Mouse (Mus musculus) inflammation-experienced regulatory T-cells, adult 6 months (primary cell): ENCODE results near the gene Dnal4. TPM values are rescaled to one million over a fixed set of nuclear protein-coding genes. Genes with fewer than 3 reads are reported as not detected.

Experiments
- ATAC-seq: one replicate; pipeline ENCODE4 v1.8.0; 2017
- polyA plus RNA-seq, 3 experiments: library from polyadenylated mRNA; unstranded; fragments of 100-300 nt; shearing (Covaris generic); gene quantifications; one replicate each; pipeline ENCODE4 v1.2.1; 2017

Dnal4 gene
- polyA plus RNA-seq, 3 experiments from 2014 or later = 6.5 to 9.4 (median 8.6) TPM

DNA sequence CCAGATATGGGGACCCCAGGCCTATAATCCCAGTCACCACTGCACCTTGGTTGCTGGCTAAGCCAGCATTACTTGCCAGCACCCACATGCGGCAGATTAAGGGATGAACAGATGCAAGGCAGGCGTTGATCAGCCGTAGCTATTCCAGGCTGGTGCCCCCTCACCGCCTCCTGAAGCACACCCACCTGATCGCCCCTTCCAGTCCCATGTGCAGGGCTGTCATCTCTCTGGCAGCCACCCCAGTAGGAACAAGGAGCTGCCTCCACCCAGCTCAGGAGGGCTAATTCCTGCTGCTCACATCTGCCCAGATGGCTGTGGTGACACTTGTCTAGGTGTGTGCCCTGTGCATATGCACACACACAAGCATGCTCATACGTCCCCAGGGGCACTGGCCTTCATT, 16.7 kb downstream of the Dnal4 start:
- ATAC-seq = no peak

DNA sequence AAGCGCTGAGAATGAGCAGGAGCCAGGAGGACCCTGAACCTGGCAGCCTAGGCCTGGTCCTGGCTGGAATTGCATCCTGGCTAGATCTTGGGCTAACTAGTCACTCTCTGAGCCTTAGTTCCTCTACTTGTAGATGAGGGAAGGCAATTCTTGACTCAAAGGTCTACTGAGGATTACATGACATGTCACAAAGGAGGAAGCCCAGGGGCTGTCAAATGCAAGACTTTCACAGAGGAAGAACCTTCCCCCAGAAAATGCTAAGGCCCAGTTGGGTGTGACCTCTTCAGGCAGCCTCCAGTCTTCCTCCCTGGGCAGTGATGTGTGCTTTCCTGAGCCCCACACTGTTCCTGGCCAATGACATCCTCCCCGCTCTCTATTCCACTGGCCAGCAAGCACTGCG, 20.5 kb downstream of the Dnal4 start:
- ATAC-seq = no peak

DNA sequence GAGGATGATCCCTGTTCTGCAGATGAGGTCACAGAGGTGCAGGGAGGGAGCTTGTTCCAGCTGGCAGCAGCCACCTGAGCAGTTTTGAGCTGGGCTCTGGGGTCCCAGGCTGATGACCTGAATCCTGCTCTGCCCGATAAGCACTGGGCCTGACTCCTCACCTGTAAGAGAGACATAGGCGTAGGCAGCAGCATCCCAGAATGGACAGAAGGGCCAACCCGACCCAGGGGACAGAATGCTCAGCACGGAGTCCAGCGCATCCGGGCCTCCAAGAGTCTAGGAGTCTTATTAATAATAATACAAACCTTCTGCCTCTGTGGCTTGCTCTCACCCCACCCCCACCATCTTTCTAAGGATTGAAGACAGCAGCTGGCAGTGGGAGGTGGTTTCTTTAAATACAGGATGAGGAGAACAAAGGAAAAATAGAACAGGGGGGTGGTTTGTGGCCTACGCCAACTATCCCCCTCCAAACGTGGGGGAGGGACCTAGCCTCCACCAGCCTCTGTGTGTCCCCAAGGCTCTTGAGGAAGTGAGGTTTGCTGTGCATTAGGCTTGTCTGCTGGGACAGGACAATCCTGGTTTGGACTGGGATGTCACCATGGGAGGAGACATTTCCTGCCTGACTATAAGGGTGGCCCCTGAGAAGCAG, 21.5 kb downstream of the Dnal4 start:
- no peak for ATAC-seq

DNA sequence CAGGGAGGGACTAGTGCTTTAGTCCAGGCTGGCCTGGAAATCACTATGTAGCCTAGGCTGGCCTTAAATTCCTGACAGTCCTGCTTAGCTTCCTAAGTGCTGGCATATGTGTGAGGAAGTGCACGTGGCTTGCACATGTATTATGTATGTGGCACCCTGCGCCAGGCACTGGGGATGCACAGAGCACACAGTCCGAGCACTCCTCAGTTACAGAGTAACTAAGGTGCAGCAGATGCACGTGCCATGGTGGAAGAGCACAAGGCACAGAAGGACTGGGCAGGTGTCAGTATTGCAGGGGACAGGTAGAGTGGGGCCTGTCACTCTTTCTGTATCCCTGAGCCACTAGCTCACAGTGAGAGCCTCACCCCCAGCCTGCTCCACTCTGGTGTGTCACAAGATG, 22.5 kb downstream of the Dnal4 start:
- ATAC-seq = no peak

- ATAC-seq = no peak
Measured at GRCm38 (mm10) chr15:79753873-79754272, 23.8 kb downstream of the Dnal4 start.

- no peak for ATAC-seq
Measured at GRCm38 (mm10) chr15:79753420-79753752, 24.3 kb downstream of the Dnal4 start.

DNA sequence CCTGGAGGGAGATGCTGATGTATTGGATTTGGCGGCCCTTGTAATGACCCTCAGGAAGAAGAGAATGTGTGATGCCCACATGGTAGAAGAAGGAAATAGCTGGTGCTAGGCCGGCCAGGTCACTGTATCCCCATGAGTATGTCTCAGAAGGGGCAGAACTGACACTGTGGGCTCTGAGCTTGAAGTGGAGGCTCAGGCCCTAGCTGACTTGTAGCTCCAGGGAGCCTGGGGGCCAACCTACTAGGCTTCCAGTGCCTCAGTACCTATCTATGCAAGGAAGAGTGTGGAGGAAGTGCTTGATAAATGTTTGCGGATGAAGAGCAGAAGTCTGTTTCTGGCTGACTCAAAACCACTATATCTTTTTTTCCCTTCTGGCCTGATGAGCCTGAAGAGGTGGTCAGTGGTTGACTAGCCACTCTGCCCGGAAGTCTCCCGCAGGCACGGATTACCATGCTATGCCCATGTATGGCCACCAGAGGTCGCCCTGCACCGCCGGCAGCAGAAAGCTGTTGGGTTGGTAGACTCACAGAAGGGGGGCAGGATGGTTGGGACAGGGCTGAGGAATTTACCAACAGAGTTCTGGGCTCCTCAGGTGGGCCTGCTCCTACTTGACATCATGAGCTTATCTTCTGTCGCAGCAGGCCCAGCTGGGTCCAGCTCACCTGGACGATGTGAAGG, 24.8 kb downstream of the Dnal4 start:
- peak; percentile 73 for ATAC-seq

GRCm38 (mm10) chr15:79751772-79752171, 25.9 kb downstream of the Dnal4 start:
- no peak for ATAC-seq

DNA sequence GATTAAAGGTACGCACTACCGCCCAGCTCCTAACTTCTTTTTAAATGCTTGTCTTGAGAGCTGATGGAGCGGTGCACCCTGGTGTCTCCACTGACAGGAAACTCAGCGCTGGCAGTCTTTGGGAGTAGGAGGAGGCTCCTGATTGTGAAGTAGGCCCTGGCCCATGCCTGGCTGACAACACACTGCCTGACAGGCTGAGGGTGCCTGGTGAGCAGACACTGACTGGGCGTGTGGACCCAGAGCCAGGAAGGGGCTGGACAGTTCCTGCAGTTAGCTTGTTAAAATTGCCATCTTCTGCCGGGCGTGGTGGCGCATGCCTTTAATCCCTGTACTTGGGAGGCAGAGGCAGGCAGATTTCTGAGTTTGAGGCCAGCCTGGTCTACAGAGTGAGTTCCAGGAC, 27.4 kb downstream of the Dnal4 start:
- ATAC-seq = no peak

DNA sequence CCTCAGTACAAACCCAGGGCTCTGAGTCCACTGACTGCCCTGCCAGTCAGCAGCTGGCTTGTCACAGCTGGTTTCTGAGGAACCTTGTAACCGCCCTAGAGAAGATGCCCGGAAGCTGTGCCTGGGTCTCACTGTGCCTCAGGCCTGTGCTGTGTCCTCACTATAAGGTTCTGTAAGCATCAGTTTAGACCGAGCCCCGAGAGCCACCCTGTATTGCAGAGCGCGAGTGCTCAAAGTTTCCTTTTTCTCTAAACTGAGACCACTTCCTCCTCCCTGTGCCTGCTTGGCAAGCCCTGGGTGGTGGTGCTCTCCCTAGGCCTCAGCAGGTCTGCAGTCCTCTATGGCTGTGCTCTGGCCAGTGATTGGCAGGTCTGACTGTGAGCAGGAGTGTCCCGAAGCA, 28.5 kb downstream of the Dnal4 start:
- no peak for ATAC-seq

DNA sequence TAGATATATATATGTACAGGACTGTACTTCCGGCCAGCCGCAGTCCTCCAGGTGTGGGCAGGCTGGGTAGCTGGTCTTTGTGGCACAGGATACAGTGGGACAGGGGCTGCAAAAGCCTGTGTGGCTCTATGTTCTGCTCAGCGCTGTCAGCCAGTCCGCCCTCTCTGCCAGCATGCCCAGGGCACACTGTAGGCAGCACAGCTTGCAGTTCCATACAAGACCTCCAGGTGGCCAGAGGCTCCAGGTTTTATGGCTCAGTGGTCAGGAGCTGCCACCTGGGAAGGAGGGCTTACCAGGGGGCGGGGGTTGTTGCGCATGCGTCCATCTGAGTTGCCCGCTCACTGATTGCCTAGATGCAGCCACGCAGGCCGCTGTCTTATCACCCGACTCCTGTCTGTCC, 29.7 kb downstream of the Dnal4 start:
- no peak for ATAC-seq

GRCm38 (mm10) chr15:79745883-79746282, 31.8 kb downstream of the Dnal4 start:
- no peak for ATAC-seq

- ATAC-seq = no peak
Measured at GRCm38 (mm10) chr15:79745312-79745711, 32.3 kb downstream of the Dnal4 start.

GRCm38 (mm10) chr15:79744742-79745141, 32.9 kb downstream of the Dnal4 start:
- ATAC-seq = no peak

DNA sequence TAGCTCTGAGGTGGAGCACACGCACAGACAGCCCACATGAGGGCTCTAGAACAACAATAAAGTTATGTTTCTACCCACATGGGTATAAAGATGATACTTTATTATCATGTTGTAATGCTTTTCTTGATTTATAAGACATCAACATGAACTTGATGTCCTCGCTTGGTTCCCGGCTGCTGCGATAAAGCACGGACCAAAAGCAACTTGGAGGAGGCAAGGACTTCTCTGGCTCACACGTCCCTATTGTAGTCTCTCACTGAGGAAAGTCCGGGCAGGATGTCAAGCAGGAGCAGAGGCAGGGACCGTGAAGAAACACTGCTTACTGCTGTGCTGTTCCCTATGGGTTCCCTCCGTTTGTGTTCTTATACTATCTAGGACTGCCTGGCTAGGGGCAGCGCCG, 33.6 kb downstream of the Dnal4 start:
- no peak for ATAC-seq

GRCm38 (mm10) chr15:79742706-79743023, 35.0 kb downstream of the Dnal4 start:
- ATAC-seq = no peak

DNA sequence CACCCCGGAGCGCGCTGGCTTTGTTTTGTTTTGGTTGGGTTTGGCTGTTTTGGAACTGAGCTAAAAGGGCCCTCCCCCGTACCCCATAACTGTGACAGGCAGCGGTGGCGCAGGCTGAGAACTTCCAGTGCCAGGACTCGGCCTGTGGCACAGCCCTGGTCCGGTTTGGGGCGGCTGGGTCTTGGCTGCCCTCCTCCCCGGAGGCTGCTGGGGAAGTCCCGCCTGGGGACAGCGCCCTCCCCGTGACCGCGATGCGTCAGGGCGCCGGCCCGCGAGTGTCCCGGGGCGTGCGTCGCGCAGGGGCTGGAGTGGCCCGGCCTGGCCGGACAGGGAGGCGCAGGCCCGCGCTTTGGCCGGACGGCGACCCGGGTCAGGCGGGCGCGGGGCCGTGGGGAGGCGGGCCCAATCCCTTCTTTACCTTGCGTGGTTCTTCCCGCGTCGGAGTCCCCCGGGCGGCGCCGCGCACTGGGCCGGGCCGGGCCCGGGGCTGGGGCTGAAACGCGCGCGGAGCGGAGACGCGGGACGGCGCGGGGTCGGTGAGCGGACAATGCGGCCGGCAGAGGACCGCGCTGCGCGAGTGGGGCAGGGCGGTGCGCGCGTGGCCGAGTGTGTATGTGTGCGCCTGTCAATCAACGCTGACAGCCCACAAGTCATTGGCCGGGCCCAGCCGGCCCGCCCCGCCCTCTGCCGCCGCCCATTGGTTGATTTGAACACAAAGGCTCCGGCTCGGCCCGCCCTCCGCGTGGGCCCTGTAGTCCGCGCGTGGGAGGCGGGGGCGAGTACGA, 35.5 kb downstream of the Dnal4 start, which contains the start of gene Sun2:
TSS of gene Sun2 (minus strand) at position 616 of the 785 bp plus-strand sequence.
- peak; percentile 61 for ATAC-seq

DNA sequence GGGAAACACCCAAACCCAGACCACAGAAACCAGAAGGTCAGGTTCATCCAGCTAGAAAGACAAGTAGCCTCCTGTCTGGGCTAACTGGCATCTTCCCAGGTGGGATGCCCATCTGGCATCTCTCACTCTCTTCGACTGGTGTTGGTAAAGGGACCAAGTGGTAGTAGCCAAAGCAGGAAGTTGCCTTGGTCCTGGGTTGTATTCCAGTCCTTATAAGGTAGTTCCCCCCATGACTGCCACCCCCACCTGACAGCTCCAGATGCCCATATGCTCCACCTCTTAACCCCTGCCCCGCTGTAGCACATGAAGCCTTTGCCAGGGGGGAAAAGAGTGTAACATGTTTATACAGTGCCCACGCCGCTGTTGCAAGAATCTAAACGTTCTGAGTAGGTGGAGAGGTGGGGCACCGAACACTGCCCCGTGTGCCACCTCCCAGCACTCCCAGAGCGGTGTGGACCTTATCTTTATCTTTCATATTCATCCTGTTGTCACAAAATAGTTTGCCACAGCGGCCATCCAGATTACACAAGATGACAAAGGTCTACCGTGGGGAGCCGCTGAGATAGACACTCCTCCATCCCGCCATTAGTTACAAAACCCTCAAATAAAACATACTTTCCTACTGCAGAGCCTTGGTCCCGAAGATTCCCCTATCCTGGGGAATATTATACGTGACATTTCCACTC, 36.3 kb downstream of the Dnal4 start:
- peak; percentile 58 for ATAC-seq

GRCm38 (mm10) chr15:79740739-79741138, 36.9 kb downstream of the Dnal4 start:
- no peak for ATAC-seq

DNA sequence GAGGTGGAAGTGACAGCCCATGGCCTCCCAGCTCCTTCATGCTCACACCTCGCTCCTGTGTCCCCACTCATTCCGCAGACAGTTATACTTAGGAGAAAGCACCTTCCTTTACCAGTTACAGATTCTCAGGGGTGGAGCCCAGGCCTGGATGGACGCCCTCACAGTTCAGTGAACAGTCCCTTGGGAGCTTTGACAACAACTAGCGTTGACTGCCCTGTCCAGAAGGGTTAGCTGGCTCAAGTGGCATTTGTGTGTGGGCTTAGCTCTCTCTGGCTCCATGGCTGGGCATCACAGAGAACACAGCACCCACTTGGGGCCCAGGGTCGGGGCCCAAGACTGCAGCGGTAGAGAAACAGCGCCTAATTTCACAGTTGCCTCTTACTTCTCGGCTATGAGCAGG, 43.3 kb downstream of the Dnal4 start:
- no peak for ATAC-seq

DNA sequence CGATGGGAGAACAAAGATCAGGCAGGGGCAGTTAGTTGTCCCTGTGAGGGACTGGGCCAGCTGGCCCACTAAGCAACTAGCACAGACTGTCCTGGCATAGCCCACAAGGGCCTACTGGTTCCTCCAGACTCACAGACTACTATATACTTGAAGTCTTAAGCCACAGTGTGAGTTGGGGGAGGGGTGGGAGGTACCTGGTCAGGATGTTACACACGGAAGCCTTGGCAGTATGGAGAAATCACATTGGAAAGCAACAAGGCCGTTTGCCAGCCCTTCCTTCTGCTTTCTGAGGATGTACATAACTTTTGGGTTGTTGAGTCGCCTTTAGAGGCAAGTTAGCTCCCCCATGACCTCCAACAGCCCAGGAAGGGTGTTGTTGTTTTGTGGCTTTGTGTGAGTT, 44.0 kb downstream of the Dnal4 start:
- no peak for ATAC-seq

GRCm38 (mm10) chr15:79733192-79733591, 44.5 kb downstream of the Dnal4 start:
- no peak for ATAC-seq

- no peak for ATAC-seq
Measured at GRCm38 (mm10) chr15:79731554-79731953, 46.1 kb downstream of the Dnal4 start.
